Mouse (Mus musculus) fat pad, adult 2 months (tissue): ENCODE measurements around the gene Ccnd3.
A peak's percentile ranks its signal among the peaks of the same experiment; 100 is the strongest.

Experiments
- DNase-seq: peaks from one replicate; pipeline ENCODE4 v3.0.0-alpha.2; 2011; ENCODE audit warnings: low read depth, low spot score; ENCODE audit errors: extremely low read depth

The Ccnd3 gene

GRCm38 (mm10) chr17:47511111-47512020 lies 6.5 kb downstream of the Ccnd3 start:
- peak; percentile 87 for DNase-seq

- DNase-seq: no peak
These were observed 8.3 kb downstream of the Ccnd3 start for GRCm38 (mm10) chr17:47512956-47513775.

GRCm38 (mm10) chr17:47515180-47515844 lies 10.5 kb downstream of the Ccnd3 start:
- no peak for DNase-seq

- no peak for DNase-seq
These were observed 11.4 kb downstream of the Ccnd3 start for GRCm38 (mm10) chr17:47516232-47516631.

GRCm38 (mm10) chr17:47518205-47518604 lies 13.4 kb downstream of the Ccnd3 start:
- DNase-seq: no peak

GRCm38 (mm10) chr17:47521551-47522258 lies 16.9 kb downstream of the Ccnd3 start:
- no peak for DNase-seq

GRCm38 (mm10) chr17:47522536-47522935 lies 17.7 kb downstream of the Ccnd3 start:
- DNase-seq: no peak

- no peak for DNase-seq
These were observed 18.4 kb downstream of the Ccnd3 start for GRCm38 (mm10) chr17:47523211-47523682.

GRCm38 (mm10) chr17:47524055-47524454 lies 19.2 kb downstream of the Ccnd3 start:
- DNase-seq: no peak

GRCm38 (mm10) chr17:47524991-47525390 lies 20.1 kb downstream of the Ccnd3 start:
- DNase-seq: no peak

GRCm38 (mm10) chr17:47526856-47527520 lies 22.1 kb downstream of the Ccnd3 start:
- no peak for DNase-seq

GRCm38 (mm10) chr17:47527581-47528300 lies 22.9 kb downstream of the Ccnd3 start:
- DNase-seq: no peak

GRCm38 (mm10) chr17:47528919-47529318 lies 24.1 kb downstream of the Ccnd3 start:
- DNase-seq: no peak

GRCm38 (mm10) chr17:47529595-47529994 lies 24.7 kb downstream of the Ccnd3 start:
- no peak for DNase-seq

GRCm38 (mm10) chr17:47531387-47531818 lies 26.6 kb downstream of the Ccnd3 start:
- no peak for DNase-seq

- DNase-seq: no peak
These were observed 27.5 kb downstream of the Ccnd3 start for GRCm38 (mm10) chr17:47532364-47532763.

- no peak for DNase-seq
These were observed 28.8 kb downstream of the Ccnd3 start for GRCm38 (mm10) chr17:47533691-47534090.

GRCm38 (mm10) chr17:47535812-47536236 lies 31.0 kb downstream of the Ccnd3 start:
- no peak for DNase-seq

GRCm38 (mm10) chr17:47538049-47538448 lies 33.2 kb downstream of the Ccnd3 start:
- no peak for DNase-seq
